Mouse (Mus musculus): Measurements from ENCODE around the gene Ptn. TPM values are rescaled to one million over a fixed set of nuclear protein-coding genes. Genes with fewer than 3 reads are reported as not detected.
A peak's percentile ranks its signal among the peaks of the same experiment; 100 is the strongest.

Ptn gene
- total RNA-seq, 2 experiments from 2014 or later = 202 to 229 TPM

DNA sequence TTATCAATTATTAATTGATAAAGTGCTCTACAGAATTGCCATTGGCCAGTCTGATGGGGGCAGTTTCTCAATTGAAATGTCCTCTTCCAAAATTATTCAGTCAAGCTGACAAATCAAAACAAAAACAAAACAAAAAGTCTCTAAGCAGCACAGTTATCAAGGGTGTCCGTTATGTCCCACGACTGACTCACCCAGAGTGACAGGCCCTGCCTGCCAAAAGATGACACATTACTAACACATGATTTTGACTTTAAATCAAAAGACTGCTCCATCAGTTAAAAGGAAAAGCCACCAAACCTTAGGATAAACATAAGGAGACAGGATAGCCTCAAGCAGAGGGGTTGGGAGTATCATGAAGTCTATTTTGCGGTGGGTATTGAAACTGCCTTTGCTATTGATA is 6.6 kb upstream of the Ptn start:
- DNase-seq (ENCODE audit: low spot score in 2 of 2) = no peak

DNA sequence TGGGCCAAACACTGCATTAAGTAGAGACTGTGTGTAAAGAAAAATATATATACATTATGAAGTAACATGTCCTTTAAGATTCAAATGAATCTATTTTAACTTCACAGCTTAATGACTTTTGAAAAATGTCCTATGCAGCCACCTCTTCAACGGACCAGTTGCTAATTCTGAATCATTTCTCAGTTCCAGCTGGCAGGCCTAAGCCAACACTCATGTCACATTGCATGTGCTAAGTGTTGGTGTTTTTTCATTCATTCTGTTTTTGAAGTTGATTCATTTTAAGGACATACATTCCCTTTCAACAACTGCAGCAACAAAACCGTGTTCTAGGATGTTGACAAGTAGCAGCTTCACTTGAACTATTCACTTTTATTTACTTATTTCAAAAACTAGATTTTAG is 6.0 kb upstream of the Ptn start:
- no peak for DNase-seq (ENCODE audit: low spot score in 2 of 2)

GRCm38 (mm10) chr6:36812666-36813515 is 2.9 kb upstream of the Ptn start:
- no peak for DNase-seq (ENCODE audit: low spot score in 2 of 2)

- DNase-seq (ENCODE audit: low spot score in 2 of 2) = no peak
Measured at GRCm38 (mm10) chr6:36810448-36810847, 428 bp upstream of the Ptn start.

- DNase-seq (ENCODE audit: low spot score in 2 of 2) = no peak
Measured at GRCm38 (mm10) chr6:36809311-36809726, 701 bp downstream of the Ptn start.

GRCm38 (mm10) chr6:36808306-36809058 is 1.5 kb downstream of the Ptn start:
- no peak for DNase-seq (ENCODE audit: low spot score in 2 of 2)

GRCm38 (mm10) chr6:36806906-36807305 is 3.1 kb downstream of the Ptn start:
- DNase-seq (ENCODE audit: low spot score in 2 of 2) = no peak

- no peak for DNase-seq (ENCODE audit: low spot score in 2 of 2)
Measured at GRCm38 (mm10) chr6:36800309-36800946, 9.6 kb downstream of the Ptn start.

GRCm38 (mm10) chr6:36797066-36797655 is 12.9 kb downstream of the Ptn start:
- no peak for DNase-seq (ENCODE audit: low spot score in 2 of 2)

DNA sequence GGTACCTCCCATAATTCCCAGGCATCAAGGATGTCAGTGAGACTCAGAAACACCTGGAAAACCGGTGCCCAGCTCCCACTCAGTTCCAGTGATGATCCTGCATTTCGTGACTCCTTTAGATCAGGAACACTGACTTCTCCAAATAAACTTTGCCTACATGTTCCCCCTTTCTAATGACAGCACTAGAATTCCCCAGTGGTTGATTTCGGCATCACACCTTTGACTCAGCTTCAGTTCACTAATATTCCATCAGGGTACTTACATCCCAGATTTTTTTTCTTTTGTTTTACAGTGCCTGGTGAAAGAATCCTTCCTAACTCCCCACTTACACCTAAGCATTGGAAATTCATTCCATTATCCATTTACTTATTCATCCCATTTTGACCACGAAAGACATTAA is 15.5 kb downstream of the Ptn start:
- DNase-seq (ENCODE audit: low spot score in 2 of 2) = no peak

GRCm38 (mm10) chr6:36793775-36794174 is 16.2 kb downstream of the Ptn start:
- no peak for DNase-seq (ENCODE audit: low spot score in 2 of 2)

- no peak for DNase-seq (ENCODE audit: low spot score in 2 of 2)
Measured at GRCm38 (mm10) chr6:36789261-36789660, 20.8 kb downstream of the Ptn start.

DNA sequence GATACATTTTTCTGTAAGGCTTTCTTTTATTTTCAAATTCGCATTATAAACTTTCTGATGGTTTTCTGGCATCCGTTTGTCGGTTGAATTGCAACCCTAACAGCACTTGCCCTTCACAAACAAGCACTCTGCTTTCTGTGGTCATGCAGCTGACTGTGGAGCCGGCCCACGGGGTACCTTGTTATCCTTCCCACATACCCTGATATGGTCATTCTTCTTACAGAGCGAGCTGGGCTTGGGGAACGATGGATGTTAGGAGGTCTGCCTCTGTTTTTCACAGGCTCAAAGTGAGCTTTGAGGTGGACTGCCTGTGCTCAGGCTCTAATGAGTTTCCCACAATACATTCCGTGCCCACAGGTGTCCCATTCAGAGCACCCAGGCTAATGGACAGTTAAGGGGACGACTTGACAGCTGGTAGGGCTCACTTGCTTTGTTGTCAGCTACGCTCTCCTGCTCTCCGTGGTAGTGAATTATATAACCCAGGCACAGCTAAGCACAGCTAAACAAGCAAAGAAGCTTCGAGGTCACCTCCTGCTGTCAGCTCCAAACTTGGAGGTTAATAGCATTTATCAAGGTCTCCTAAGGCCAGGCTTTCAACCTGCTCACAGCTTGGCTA is 21.3 kb downstream of the Ptn start:
- no peak for DNase-seq (ENCODE audit: low spot score in 2 of 2)

DNA sequence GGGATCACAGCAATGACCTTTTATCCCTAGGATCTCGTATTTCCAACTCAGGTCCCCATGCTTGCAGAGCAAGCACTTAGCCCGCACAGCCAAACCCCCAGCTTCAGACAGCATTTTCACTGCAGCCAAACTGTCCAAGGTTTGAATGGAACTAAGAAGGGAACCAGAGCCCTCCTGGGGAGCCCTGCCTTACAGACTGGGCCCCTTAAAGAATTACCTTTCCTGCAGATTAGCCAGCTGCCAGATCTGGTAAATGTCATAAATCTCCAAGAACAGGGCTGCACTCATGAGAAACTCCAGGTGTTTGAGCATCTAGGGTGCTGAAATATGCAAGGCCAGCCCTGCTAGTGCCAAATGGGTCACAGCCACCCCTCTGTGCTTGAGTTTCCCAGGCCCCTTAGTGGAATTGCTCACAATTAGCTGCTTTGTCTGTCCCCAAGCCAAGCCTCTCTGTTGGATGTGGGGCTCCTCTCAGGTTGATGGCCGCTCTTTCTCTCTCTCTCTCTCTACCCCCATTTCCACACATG is 25.3 kb downstream of the Ptn start:
- DNase-seq (ENCODE audit: low spot score in 2 of 2) = no peak

DNA sequence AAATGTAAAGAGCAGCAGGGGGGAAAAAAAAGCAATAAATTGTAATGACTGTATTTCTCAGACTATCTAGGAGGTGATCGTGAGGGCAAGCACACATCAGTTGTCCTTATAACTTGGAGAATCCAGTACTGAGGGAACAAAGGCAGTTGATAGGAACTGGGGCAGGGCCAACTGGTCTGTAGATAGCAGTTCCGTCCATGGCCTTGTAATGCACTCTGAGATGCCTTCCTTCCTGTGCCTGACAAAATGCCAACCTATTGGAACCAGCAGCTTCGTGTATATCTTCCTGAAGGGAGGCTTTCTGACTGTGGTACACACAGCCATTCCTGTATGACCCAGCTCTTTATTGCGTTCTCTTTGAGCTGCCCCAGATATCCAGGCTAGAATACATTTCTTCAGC is 27.5 kb downstream of the Ptn start:
- DNase-seq (ENCODE audit: low spot score in 2 of 2) = no peak

- DNase-seq (ENCODE audit: low spot score in 2 of 2) = peak in 1 of 2 experiments; percentile 47
Measured at GRCm38 (mm10) chr6:36777567-36778337, 32.3 kb downstream of the Ptn start.

DNA sequence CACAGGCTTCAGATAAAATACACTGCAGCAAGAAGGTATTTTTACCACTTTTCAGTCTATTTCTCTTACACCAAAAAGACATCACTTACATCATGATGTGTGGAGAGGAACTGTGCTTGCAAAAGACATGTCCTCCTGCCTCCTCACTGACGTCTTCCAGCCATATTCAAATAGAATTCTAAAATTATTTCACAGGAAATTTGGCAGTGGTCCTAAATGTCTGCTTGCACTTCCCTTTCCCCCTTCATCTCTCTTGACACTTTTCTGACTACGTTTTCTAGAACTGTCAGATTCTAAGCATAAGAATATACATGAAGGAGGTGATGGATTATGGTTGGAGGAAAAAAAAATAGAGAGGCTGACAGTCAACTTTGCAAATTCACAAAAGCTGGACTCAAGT is 33.0 kb downstream of the Ptn start:
- DNase-seq (ENCODE audit: low spot score in 2 of 2) = no peak

GRCm38 (mm10) chr6:36775647-36776360 is 34.2 kb downstream of the Ptn start:
- DNase-seq (ENCODE audit: low spot score in 2 of 2) = no peak

DNA sequence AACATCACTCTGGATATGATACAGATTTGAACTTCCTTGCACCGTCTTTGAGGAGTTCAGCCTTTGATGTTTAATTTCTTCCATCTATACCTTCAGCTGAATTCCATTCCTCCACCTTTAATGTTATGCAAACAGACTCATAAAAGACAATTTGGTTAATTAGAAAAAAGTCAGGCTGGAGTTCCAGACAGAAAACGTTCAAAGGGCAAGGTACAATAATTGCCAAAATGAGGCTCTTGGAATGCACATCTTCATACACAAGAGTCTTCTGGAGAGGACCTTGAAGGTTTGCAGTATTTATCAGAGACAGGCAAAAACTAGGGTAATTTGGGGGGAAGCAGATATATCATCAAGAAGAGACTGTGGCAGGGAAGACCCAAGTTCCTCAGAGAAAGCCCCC is 37.5 kb downstream of the Ptn start:
- DNase-seq (ENCODE audit: low spot score in 2 of 2) = no peak

GRCm38 (mm10) chr6:36769012-36769411 is 41.0 kb downstream of the Ptn start:
- DNase-seq (ENCODE audit: low spot score in 2 of 2) = no peak
